Mouse (Mus musculus): ENCODE data around the gene Btbd9.

The Btbd9 gene

DNA sequence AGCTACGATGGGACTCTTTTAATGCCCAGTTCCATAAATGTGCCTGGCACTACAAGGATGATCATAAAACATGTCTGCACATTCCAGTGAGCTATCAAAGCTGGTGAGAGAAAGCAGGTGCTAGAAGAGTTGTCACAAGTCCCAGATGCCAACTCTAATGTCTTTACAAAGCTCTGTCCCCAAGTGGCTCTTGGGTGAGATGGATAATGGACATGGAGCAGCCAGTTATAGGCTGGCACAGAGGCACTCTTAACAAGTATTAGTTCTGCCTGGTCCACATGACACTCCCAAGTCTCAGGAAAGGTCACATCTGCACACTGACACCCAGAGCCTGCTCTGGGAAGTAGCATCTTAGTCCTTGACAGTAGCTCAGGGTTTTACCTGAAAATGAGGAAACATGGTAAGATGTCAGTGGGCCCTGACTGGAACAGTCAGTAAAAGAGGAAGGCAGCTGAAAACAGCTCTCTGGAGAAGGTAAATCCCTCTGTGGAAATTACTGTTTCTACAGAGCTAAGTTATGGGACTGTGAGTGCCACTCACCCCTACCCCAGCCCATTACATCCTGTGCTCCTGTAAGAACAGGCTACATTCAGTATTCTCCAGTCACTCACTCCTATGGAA lies 91.7 kb downstream of the Btbd9 start:
- no peak for DNase-seq (ENCODE audit: low read depth, low spot score)

DNA sequence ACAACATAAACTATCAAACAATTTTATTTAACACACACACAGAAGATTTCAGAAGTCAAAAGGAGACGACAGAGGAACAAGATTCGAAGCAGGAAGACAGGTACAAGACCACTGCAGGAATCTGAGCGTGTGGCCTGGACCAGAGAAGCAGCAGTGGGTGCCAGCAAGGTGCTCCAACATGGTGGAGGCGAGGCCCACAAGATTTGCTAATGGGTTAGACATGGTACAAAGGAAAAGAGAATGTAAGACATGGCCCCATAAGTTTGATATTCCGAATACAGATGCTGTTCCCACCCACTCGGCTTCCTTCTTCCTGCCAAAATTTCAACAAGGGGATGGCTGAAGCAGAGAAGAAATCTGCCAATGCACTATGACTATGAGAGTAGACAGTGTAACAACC lies 94.5 kb downstream of the Btbd9 start:
- no peak for DNase-seq (ENCODE audit: low read depth, low spot score)

DNA sequence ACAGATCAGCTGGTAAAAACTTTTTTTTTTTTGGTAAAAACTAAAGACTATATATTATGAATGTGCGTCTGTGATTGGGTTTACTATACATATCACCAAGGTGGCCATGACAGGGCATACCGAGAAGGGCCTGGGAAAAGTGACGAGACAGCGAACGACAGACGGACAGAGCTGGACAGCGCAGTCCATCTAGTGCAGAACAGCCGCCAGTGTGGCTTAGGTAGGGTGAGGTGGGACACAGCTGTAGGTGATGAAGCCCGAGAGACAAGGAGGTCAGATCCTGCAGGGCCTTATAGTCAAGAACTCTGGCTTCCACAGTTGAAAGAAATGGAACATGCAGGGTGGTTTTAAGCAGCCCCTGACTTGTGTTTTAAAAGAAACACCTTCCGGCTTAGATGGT lies 94.9 kb downstream of the Btbd9 start:
- DNase-seq (ENCODE audit: low read depth, low spot score): no peak

- no peak for DNase-seq (ENCODE audit: low read depth, low spot score)
Observed at GRCm38 (mm10) chr17:30480381-30480780, 95.9 kb downstream of the Btbd9 start.

DNA sequence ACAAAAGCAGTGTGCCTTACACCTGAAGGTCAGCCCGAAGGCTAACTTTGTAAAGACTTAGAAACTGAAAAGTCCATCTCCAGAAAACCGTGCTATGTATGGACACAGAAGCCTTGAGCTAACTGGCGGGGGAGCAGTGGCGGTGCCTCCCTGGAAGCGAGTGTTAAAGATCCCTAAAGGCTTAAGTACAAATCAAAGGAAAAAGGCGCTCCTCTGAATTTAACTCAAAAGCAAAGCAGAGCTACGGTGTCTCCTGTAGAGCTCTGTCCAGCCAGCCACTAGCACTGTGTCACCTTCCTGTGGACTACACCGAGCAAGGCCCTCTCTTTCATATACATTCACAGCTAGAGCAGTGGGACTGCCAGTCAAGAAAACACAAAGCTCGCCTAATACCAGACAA lies 98.1 kb downstream of the Btbd9 start:
- no peak for DNase-seq (ENCODE audit: low read depth, low spot score)

GRCm38 (mm10) chr17:30474561-30474960 lies 101.7 kb downstream of the Btbd9 start:
- DNase-seq (ENCODE audit: low read depth, low spot score): peak; percentile 41

DNA sequence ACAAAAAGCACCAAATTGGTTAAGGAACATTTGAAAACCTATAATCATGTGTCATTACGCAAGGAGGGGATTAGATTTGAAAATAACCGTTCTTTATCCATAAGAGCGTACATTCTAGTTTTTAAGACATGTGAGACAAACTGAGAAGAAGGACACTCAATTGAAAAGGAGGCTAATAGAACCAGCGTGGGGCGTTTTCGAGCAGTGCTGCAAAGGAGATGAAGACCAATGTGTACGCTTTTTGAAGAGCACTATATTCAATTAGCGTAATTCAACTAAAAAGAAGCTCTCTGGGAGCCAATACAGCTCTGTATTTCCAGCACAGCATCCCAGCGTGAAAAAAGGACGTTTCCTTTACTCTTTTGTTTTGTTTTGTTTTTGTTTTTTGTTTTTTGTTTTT lies 103.5 kb downstream of the Btbd9 start:
- no peak for DNase-seq (ENCODE audit: low read depth, low spot score)

- peak; percentile 53 for DNase-seq (ENCODE audit: low read depth, low spot score)
Observed at GRCm38 (mm10) chr17:30471512-30471911, 104.8 kb downstream of the Btbd9 start.

GRCm38 (mm10) chr17:30470790-30471189 lies 105.5 kb downstream of the Btbd9 start:
- DNase-seq (ENCODE audit: low read depth, low spot score): no peak

- DNase-seq (ENCODE audit: low read depth, low spot score): peak; percentile 39
Observed at GRCm38 (mm10) chr17:30470286-30470685, 106.0 kb downstream of the Btbd9 start.

DNA sequence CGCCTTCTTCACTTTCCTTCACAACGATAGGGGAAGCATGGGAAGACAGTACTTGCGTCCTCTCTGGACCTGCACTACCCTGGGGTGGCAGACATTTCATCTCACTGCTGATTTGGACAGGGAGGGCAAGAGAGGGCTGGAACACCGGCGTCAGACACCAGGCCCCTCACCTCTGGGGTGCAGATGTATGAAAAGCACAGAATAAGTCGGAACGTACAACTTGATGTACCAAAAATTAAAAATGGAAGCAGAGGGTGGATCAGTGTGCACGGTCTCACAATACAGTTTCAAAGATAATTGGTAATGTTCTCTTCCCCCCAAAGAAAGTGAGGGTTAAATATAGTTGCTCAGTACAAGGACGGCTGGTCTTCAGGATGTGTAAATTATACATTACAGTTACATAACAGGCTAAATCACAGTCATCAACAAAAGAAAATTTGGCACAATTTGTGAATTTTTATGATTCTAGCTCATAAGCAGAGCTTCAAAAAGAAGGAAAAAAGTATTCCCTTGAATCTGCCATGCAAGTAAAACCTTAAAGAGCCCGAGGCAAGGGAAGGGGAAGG lies 106.7 kb downstream of the Btbd9 start:
- peak; percentile 66 for DNase-seq (ENCODE audit: low read depth, low spot score)

DNA sequence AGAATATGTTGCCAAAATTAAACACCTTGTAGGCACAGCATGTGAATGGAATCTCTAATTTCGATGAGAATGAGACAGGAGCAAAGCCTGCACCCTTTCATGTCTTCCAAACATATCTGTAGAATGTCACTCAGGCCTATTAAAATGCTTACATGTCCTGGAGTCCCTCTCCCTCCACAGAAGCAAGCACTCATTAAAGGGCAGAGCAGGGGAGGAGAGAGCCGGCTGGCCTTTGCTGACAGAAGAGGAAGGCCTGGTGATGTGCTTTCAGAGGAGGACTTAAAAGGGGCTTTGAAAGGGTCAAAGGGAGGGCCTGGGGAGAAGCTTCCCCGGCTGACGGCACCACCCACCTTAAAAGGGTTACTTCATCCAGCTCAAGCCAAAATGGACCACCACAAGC lies 107.9 kb downstream of the Btbd9 start:
- DNase-seq (ENCODE audit: low read depth, low spot score): no peak

DNA sequence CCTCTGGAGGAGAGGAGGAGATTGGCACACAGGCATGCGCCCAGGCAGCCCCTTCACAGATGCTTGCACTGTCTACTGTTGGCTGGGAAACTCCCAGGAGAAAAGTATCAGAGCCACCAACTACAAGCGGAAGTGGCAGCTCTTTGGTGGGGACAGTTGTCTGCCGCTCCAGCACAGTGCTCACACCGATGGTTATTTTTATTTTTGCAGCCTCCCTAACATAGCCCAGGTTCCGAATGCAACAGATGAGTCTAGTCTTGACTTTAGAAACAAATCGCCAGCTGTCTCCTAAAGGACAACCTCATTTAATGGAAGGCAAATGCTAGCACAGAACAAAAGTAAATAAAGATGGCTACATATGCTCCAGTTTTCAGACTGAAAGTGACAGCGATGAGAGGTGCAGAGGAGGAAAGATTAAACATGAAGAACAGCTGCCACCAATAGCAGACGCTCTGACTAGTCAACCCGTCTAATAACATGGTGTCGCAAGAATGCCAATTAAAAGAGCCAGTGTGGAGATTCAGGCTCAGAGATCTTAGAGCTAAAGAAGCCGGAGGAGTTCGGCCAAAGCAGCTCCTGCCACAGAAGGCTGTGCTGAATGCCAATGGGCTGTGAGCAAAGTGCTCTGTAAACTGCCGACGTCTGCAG lies 108.6 kb downstream of the Btbd9 start:
- peak; percentile 71 for DNase-seq (ENCODE audit: low read depth, low spot score)

- no peak for DNase-seq (ENCODE audit: low read depth, low spot score)
Observed at GRCm38 (mm10) chr17:30465060-30465762, 111.1 kb downstream of the Btbd9 start.

DNA sequence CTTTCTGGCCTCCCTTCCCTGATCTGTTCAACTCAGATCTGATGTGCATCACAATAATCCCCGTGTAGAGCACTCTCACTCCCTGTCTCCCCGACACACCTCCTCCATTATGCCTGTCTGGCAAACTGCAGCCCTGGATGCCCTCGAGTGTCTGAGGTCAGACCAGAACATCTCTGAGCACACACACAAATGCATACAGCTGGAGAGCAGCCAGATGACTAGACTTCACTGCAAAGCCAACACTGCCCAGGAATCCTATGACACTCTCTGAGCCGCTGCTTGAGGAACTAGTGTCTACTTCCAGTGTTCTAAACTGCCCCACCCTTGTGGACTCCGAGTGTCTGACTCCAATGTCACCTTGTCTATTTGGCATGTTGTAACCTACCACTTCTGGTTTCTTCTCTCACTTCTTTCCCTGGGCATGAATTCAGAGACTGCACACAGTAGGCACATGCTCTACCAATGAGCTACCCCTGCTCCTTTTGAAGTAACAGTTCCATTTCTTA lies 112.0 kb downstream of the Btbd9 start:
- DNase-seq (ENCODE audit: low read depth, low spot score): no peak

GRCm38 (mm10) chr17:30460727-30461349 lies 115.5 kb downstream of the Btbd9 start:
- DNase-seq (ENCODE audit: low read depth, low spot score): no peak

DNA sequence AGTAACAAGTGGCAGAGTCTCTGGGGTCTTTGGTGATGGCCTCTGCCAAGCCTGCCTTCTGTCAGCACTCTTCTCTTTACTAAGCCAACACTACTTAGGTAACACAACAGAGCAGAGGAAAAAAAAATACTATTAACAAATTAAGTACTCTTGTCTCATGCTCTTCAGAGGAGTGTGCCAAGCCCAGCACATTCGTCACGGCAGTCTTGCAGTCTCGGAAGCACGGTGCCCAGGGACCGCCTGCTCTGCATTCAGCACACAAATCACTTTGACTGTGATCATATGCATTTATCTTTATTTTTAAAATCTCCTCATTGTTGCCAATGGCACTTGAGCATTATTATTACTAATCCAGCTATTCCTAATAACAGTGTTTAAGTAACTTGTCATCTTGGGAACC lies 116.6 kb downstream of the Btbd9 start:
- DNase-seq (ENCODE audit: low read depth, low spot score): no peak

- no peak for DNase-seq (ENCODE audit: low read depth, low spot score)
Observed at GRCm38 (mm10) chr17:30458926-30459325, 117.4 kb downstream of the Btbd9 start.

DNA sequence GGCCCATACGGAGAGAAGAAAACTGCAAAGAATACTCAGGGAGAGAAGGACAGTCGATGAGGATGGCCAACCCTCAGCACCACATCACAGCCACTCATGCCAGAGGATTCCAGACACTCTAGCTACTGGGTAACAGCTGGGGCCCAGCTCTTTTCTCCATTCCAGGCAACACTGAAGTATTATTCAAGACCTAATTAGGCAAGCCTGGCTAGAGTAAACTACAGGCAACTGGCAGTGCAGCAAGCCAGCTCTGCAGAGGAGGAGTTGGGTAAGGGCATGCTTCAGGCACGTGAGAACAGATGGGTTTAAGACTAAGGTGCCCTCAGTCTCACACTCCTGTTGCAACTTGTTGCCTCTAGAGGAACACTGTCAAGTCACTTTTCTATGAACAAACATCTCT lies 118.0 kb downstream of the Btbd9 start:
- DNase-seq (ENCODE audit: low read depth, low spot score): no peak

DNA sequence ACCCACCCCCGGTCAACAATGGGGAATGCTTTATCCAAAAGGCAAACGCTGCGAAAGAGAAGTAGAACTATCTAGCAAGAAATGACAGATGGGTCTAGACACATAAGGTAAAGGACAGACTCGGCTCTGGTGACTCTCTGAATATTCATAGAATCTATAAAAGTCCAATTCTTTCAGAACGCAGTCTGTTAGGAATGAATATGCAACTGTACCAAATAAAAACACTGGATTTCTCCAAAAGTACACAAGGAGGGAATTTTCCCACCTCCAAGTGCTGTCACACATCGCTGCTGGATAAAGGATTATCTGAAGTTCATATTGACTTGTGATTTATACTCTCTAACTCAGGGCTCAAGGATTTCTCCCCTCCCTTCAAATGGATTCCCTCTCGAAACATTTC lies 118.8 kb downstream of the Btbd9 start:
- DNase-seq (ENCODE audit: low read depth, low spot score): peak; percentile 40

DNA sequence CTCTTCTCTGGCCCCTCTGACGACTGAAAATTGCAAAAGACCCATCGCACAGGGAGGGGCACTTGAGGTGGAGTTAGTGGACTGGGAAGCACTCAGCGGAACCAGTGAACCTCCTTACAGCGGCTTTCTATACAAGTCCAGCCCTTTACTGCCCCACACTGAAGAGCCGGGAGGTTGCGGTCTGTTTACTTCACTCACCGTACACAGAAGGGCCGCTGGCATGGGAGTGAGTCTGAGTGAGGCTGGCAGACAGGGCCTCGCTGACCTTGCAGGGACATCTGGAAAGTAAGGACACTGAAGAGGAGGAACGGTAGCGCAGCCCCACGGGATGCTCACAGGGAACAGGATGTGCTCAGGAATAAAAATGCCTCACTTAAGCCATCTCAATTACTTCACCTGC lies 120.0 kb downstream of the Btbd9 start:
- no peak for DNase-seq (ENCODE audit: low read depth, low spot score)

DNA sequence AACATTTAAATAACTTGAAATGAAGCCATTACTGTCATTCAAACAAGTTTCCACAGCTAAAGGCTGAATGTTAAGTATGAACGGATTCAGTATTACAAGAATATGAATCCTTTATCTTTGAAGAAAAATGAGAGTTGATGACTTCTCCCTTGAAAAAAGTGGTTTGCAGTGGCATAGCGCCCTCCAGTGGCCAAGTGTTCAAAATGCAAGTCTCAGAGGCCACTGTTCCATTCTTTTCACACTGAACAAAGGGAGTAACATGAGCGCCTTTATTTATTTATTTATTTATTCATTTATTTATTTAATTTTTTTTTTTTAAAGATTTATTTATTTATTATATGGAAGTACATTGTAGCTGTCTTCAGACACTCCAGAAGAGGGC lies 121.4 kb downstream of the Btbd9 start:
- DNase-seq (ENCODE audit: low read depth, low spot score): peak; percentile 88
